Mouse (Mus musculus) urinary bladder, postnatal 10 days (tissue): ENCODE measurements at regions not wholly inside any gene's neighbourhood (a gene's known extent, or its start where the extent isn't known, plus 50 kb on each side); places are given as distances from the start of the nearest gene placed in this dataset.
"Not testable (repeated sequence)": the region's sequence is repeated elsewhere in the genome, so short reads cannot be mapped to it uniquely, and the experiment has no call there.

ENCODE experiments used
- DNase-seq: peaks from one replicate; pipeline ENCODE4 v3.0.0; 2022; ENCODE audit warnings: low spot score

GRCm38 (mm10) chr5:67487965-67488409, 59.9 kb upstream of the Bend4 start:
- no peak for DNase-seq

- DNase-seq, result not testable (repeated sequence)
These were observed 62.6 kb upstream of the Bend4 start for GRCm38 (mm10) chr5:67490709-67491108.

DNA sequence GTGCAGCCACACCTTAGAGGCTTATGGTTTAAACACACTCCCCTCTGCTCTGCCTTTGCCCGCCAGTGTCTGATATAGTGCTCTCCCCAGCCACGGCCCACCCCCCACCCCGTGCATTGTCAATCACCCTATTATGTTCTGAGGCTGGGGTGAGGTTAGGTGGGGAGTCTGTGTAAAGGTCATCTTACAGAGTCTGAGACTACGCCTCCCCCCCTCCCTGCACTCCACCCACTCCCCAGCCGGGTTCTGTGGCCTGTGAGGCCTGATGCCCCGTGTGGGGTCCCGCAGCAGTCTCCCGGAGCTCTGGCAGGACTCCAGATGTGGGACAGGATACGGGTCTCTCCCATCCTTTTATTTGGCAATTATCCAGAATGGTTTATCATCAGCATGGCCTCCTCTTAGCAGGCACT, 64.8 kb upstream of the Bend4 start:
- no peak for DNase-seq

GRCm38 (mm10) chr5:67496710-67497109, 68.6 kb upstream of the Bend4 start:
- DNase-seq, result no peak

GRCm38 (mm10) chr5:67520251-67520650, 87.4 kb upstream of the Shisa3 start:
- no peak for DNase-seq

GRCm38 (mm10) chr5:67521423-67521912, 86.2 kb upstream of the Shisa3 start:
- DNase-seq, result no peak

DNA sequence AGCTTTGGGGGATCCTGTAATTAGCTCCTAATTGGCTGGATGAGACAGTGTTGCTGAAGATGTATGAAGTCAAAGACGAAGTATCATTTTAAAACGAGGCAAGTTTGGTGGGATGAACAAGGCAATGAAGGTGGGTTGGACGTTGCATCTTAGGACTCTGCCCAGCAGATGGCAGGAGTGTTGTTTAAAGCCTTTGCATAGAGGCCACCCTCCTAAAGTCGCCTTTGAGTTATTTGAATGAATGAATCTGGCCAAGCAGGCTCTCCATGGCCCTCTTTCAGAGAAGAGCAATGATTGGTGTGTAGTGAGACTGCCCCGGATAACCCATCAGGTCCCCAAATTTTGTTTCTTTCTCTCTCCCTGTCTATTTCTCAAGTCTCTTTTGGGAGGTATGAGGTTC, 77.5 kb upstream of the Shisa3 start:
- DNase-seq, result no peak

DNA sequence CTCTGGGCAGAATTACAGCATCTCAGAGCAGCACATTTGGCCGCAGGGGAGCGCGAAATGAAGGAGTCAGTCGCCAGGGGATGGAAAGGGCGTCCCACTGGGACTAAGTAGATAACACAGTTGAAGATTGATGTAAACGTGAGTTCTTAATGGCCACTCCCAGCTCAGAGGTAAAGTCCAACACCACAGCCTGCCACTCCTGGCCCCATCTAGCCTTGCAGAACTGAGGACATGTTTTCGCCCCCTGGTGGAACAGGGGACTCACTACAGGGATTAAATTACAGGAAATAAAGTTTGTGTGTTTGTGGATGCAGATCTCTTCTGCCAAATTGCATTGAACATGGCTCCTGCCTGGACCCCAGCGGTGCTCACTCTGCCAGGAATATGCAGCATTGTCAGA, 76.7 kb upstream of the Shisa3 start:
- DNase-seq, result no peak

DNA sequence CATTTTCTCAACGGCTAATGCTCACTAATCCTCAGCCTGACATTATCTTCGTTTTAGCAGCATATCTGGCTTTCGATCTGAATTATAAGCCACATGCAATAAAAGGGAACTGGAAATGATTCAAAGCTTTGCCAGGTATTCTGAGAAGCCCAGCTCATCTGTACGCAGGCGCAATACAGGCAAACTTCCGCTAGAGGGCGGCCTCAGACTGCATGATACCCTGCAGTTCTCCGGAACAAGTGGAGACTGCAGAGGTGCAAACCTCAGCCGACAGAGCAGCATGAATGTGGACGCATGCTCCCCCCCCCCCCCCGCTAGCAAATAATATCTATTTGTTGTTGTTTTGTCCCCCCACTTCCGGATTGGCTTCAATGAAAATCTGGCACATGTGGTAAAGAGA, 75.3 kb upstream of the Shisa3 start:
- peak; percentile 38 for DNase-seq

- no peak for DNase-seq
These were observed 74.9 kb upstream of the Shisa3 start for GRCm38 (mm10) chr5:67532756-67533255.

DNA sequence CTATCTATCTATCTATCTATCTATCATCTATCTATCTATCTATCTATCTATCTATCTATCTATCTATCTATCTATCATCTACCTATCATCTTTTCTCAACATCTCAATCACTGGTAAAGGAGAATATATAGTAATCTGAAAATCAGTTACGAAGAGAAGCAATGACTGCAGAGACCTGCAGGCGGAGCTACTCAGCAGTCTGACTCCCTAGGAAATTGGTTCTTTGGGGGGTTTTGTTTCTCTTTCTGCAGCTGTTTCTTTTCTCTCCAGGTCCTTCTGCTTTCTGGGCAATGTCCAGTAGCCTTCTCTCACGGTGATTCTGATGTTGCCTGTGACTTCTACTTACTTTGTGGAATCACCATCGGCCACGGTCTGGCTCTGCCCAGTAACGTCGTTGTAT, 73.6 kb upstream of the Shisa3 start:
- DNase-seq, result no peak

- no peak for DNase-seq
These were observed 69.7 kb upstream of the Shisa3 start for GRCm38 (mm10) chr5:67537990-67538389.

DNA sequence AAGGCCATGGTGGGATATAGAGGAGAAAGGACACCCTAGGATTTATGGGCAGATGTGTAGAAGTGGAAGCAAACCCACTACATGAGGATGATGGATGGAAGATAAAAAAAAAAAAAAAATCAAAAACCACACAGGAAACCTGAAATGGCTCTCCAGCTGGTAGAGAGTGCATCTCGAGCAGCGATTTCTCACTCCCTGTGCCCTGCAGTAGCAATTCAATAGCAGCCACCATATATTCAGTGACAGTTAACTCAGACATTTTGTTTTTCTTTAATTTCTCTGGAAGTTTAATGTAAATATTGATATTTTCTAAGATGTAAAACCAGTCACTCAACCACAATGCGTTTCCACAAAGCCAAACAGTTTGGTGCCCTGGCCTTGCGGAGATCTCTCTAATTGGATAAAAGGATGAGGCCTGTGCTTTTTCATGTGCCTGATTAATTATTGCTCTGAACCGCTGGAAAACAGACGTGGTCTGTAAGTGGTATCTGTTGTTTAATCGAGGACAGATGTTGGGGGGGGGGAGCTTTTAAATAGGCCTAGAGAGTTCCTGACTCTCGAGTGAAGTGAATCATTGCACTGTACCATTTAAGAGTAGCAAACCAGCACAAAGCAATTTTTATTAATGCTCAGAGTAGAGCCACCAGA, 68.0 kb upstream of the Shisa3 start:
- DNase-seq, result no peak

DNA sequence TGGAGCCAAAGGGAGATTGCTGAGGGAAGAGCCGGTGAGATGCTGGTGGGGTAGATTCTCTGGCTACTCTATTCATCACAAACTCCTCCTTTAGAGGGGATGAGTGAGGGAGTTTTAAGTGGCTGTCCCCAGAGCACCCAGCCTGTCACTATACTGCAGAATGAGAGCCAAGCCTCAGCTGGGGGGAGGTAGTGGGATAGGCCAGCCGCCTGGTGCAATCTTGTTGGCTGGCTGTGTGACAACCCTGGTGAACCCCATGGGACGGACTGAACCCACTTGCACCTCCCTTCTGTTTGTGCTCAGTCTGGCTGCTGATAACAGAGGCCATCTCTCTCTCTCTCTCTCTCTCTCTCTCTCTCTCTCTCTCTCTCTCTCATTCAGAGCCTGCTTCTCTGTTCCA, 65.8 kb upstream of the Shisa3 start:
- no peak for DNase-seq

DNA sequence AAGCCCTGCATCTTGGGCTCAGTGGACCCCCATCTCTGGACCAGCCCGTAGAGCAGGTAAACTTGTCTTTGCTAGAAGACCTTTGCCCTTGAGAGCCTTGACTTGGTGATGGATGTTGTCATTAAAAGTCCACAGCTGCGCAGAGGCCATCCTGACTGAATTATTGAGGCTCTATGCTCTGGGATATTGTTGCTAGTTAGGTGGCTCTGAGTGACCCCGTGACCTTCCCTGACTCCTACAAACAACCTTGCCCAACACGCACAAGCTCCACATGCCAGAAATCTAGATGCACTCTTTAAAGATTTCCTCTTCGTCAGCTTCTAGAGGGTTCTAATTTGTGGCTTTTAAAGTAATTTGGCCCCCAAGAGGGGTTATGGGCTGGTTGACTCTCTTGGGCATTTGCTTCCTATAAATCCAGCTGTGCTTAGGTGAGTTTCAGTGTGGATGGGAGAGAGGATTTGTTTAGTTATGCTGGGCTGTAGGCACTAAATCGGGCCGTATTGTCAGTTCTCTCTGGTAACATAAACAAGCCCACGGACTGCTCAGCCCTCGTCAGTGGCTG, 63.6 kb upstream of the Shisa3 start:
- no peak for DNase-seq

DNA sequence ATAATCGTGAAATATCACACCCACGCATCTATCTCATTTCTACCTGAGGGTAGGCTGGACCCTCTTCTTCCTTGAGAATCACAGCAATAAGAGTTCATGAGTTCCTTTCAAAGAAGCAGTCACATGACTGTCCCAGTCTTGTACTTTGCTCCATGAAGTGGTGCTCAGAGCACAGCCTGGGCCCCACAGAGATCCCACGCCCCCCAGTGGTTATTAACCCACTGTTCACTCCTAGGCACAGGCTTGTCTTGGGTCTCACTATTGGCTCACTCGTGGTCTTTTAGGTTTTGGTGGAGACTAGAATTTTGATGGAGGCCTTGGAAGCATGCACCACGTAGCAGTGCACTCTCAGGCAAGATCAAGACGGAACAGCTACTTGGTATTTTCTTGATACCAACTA, 57.4 kb upstream of the Shisa3 start:
- no peak for DNase-seq

GRCm38 (mm10) chr5:67551668-67552390, 55.9 kb upstream of the Shisa3 start:
- DNase-seq, result no peak

DNA sequence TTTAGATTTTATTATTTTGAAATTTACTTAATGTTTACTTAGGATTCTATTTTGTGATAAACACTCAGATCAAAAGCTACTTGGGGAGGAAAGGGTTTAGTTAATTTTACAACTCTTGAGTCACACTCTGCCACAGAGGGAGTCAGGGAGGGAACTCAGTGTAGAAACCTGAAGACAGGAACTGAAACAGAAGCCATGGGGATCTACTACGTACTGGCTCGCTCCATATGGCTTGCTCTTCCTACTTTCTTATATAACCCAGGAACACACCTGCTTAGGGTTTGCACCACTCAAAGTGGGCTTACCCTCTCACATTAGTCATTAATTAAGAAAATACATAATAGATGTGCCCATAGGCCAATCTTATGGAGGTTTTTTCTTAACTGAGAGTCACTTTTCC, 54.8 kb upstream of the Shisa3 start:
- no peak for DNase-seq
